Mouse (Mus musculus) erythroblast, embryonic 14.5 days (primary cell): ENCODE results near the gene Fbxl13.

Source experiments
- GATA1 ChIP-seq: IDR thresholded peaks from 2 replicates; pipeline ENCODE4 v1.6.1; 2012; ENCODE audit warnings: low read length, inconsistent platforms, mixed read lengths
- TAL1 ChIP-seq: IDR thresholded peaks from 3 replicates; pipeline ENCODE4 v1.6.1; 2012; ENCODE audit warnings: low read length, inconsistent platforms, mixed read lengths

DNA sequence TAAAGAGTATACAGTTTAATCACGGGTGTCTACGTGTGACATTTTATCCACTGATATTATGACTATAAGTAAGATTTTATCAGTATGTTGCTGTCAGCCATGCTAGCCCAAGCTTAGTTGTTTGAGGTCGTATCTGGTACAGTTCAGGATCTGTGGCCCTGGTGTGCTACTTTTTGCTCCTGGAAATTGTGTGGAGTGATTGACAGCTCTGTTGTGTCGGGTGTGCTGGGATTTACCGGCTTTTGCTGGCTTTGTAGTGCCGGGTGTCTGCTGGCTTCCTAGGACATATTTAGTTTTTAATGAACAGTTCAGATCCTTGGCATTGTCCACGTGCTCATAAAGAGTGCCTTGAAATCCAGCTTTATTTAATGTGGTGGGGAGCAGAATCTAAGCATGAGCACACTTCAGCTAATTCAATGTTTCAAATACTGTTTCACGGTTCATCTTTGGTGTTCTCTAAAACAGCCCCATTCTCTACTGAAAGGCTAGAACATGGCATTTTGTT, 208.9 kb downstream of the Fbxl13 start:
- no peak for TF ChIP-seq TAL1
- TF ChIP-seq GATA1: no peak
